Mouse (Mus musculus): Measurements from ENCODE around the gene Rpusd4. TPM values are rescaled to one million over a fixed set of nuclear protein-coding genes. Genes with fewer than 3 reads are reported as not detected.
A peak's percentile ranks its signal among the peaks of the same experiment; 100 is the strongest.

Rpusd4 gene
- polyA plus RNA-seq, 1 experiment from 2014 or later: 33.5 TPM

DNA sequence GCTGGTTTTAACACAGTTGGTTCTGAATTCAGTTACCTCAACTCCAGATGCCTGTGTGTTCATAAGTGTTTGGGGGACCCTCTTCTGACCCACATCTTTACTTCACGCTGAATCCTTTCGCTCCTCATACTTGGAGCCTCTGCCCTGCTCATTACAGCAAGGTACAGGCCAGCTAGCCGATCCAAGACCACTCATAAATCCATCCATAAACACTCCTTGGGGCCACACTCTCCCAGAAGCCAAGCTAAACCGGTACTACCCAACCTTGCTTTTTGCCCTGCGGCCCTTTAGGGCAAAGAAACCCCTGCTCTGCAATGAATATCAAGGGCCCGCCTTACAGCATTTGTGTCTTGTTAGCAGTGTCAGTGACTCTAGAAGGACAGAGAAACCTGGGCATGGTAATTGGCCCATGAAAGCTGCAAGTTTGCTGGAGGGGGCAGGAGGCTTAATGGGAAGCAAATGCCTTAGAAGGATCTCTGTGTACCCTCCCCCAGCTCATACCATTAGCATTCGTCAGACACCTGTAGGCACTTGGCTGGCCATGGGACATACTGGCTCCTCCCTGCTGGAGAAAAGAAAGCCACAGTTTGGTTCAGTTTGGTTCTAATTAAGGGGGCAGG lies 59.1 kb downstream of the Rpusd4 start:
- Histone ChIP-seq H3K4me2 (replicated peaks; ENCODE audit: low read depth, low read length) (no peak overlapping the region), H3K27ac (ENCODE audit: low read length) (peak overlapping the region; percentile 50), H3K4me1 (ENCODE audit: insufficient read depth, low read length) (peaks cover 40% of the 10 kb centered on the region), H3K27me3 (ENCODE audit: insufficient read depth, low read length) (no peaks in the 10 kb centered on the region; the same call in 1 of the 2 replicates), H3K9me3 (ENCODE audit: low read length) (no peaks in the 10 kb centered on the region), H3K4me3 (ENCODE audit: low read length) (no peak overlapping the region), H3K36me3 (ENCODE audit: insufficient read depth, low read length) (no peaks in the 10 kb centered on the region), H3K9ac (replicated peaks; ENCODE audit: low read length) (no peak overlapping the region)
- 38% methylated on average over 7 of the region's 7 CpGs for WGBS
- peak; percentile 50; the same call in 1 of the 2 replicates for ATAC-seq (ENCODE audit: low FRiP score, low TSS enrichment)

Other genes starting within 250 kb of the Rpusd4 start
- 19.4 and 20.0 TPM in 2 replicates for gene St3gal4, start 148.6 kb upstream of the Rpusd4 start, polyA plus RNA-seq (2015; fragmentation: Nextera tagmentation; extraction: Ambion mirVana)
- gene Dcps, start 91.8 kb upstream of the Rpusd4 start, polyA plus RNA-seq (2015; fragmentation: Nextera tagmentation; extraction: Ambion mirVana): 98.4 and 102 TPM in 2 replicates
- 128 and 130 TPM in 2 replicates for gene Srpr, start 67.7 kb upstream of the Rpusd4 start, polyA plus RNA-seq (2015; fragmentation: Nextera tagmentation; extraction: Ambion mirVana)
- gene Tirap, start 67.6 kb upstream of the Rpusd4 start, polyA plus RNA-seq (2015; fragmentation: Nextera tagmentation; extraction: Ambion mirVana): 11.4 and 11.7 TPM in 2 replicates
- gene Foxred1, start 56.8 kb upstream of the Rpusd4 start, polyA plus RNA-seq (2015; fragmentation: Nextera tagmentation; extraction: Ambion mirVana): 53.4 and 58.0 TPM in 2 replicates
- gene Fam118b, start 60 bp upstream of the Rpusd4 start, polyA plus RNA-seq (2015; fragmentation: Nextera tagmentation; extraction: Ambion mirVana): 36.3 and 39.8 TPM in 2 replicates
- 3.8 and 4.2 TPM in 2 replicates for gene Cdon, start 153.3 kb downstream of the Rpusd4 start, polyA plus RNA-seq (2015; fragmentation: Nextera tagmentation; extraction: Ambion mirVana)

All from kidney, embryonic 16.5 days (tissue).